Mouse (Mus musculus) megakaryocyte, adult 5-6 weeks (primary cell): ENCODE measurements around the gene Cask. TPM values are rescaled to one million over a fixed set of nuclear protein-coding genes. Genes with fewer than 3 reads are reported as not detected.

Experiments
- ATAC-seq: 2 replicates; pipeline ENCODE4 v1.8.0; 2016; ENCODE audit warnings: mild to moderate bottlenecking, inconsistent platforms; ENCODE audit not compliant: poor library complexity, severe bottlenecking
- total RNA-seq, 2 experiments: library from RNA; stranded (forward) in 1 of 2; stranded (reverse) in 1 of 2; fragments of 153-499, 151-499 nt in 1 of 2; fragments of 221-1000, 200-1000 nt in 1 of 2; gene quantifications; 2 replicates each; pipeline versions ENCODE4 v1.2.3 to v1.2.4; 2015 to 2017

The Cask gene
- total RNA-seq, 2 experiments from 2014 or later: 50.7 to 66.0 TPM

DNA sequence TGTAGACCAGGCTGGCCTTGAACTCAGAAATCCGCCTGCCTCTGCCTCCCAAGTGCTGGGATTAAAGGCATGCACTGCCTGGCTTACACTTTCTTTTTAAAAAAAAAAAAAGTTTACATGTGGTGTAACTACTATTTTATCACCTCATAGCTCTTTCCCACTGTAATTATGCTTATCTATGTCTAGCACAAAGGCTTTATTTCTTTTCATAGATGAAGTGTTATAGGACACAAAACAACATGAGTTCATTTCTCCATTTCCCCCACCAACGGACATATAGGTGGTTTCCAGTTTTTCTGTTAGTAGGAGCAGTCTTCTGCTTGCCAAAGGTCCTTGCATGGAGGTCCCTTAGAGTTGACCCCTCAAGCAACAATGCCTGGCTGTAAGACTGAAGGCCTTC is 199.3 kb downstream of the Cask start:
- ATAC-seq: no peak

DNA sequence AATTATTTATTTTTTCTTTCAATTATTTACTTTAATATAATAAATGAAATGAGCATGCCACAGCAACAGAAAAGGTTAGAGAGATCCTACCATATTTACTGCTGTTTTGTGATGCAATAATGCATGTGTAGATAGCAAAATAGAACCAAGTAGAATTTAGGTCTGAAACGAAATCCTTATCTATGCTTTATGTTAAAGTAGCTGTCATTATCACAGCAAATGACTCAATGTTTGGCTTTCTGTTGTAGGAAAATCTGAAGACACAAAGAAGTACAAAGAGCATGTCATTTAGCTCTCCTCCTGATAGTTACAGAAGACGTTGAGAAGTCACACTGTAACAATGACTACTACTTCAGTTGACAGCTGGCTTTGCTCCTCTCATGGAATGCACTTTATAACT is 212.3 kb downstream of the Cask start:
- no peak for ATAC-seq

DNA sequence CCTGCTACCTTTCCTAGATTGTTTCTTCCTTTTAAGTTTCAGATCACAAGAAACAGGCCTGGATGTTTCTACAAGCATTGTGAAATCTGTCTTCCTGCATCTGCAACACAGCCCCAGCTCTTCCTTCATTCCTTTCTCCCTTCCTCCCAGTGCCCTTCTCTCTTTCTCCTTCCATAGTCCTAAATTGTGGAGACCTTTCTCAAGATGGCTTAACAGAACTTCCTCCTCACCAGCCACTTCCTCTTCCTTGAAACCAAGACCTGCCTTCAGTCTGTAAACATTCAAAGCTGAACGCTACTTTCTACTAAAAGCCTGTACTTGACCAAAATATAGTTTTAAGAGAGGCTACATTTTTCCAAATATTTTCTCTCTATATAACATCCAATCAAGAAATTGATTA is 214.8 kb downstream of the Cask start:
- peak; percentile 90 for ATAC-seq

DNA sequence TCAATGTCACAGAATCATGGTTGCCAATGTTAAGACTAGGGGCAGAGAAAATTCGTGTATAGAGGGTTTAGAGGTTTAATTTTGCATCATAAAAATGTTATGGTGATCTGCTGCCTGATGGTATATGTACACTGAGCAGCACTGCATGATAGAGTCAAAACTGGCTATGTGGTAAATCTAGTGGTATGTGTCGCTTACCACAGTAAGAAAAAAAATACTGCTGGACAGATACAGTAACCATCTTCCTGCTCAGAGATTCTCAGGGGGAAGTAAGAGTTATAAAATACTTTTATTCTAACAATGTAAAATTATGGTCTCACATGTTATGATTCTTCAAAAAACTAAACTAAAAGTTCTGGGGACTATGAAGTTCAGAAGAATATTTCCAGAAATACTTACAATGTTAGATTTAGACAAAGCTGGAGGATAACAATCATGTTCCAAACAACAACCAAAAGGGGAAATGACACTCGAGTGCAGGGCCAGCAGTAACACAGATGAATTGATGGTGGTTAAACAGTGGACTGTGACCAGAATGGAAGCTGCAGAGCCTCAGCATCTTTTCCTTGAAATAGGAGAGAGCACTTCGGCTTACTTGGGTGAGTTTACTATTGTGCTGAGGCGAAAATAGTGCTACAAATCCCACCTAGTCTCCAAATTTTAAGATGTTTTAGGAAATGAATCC is 219.4 kb downstream of the Cask start, which contains the start of gene Gpr34:
Gene Gpr34 (plus strand): TSS at position 491 of the 685 bp plus-strand sequence.
- ATAC-seq: peak; percentile 71

DNA sequence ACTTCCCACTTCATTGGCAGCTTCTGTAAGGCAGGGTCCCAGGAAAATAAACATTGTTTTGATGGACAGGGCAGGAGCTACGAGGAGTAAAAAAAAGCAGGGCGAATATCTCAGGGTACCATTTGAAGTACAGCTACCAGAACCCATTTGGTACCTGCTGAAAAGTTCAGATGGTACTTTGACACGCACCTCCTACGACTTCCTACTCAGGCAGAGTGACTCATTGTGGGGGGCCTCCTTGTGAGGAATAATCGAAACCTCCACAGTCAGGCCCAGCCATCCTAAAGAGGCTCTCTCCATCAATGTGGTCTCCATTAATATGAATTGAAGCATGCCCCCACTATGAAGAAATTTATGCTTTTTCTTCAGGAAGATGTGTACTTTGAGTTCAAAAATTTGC is 228.5 kb downstream of the Cask start:
- no peak for ATAC-seq

DNA sequence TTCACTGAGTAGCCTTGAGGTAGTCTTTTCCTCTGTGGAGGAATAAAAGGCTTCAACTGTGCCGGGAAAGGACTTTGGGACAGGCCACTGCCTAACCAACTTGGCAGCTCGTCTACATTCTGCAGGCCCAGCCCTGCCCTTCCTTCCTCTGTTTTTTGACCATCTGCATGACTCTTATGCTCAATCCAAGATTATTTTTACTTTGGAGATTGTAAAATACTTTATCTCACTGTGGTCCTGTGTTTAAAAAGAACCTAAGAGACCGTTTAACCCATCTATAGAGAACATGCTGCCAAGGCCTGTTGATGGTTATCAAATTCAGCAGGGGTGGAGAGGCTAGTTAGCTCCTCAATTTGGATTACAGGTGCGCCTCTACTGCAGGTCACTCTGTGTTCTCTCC is 229.7 kb downstream of the Cask start:
- ATAC-seq: no peak

DNA sequence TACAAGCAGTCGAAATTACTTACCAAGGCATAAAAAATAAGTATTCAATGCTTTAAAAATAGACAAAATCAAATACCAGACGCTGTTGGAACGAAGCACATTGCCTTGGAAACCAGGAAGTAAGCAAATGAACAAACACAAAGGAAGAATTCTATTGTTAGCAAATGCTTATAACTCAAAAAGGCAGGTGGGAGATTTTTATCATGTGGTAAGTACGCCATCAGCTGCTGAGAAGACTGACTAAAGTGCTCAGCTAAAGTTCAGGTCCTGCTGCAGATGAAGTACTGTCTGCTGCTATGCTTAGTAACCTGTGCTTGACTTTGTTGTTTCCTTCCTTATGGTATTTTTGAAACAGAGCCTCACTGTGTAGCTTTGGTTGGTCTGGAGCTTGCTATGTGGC is 232.7 kb downstream of the Cask start:
- ATAC-seq: no peak

DNA sequence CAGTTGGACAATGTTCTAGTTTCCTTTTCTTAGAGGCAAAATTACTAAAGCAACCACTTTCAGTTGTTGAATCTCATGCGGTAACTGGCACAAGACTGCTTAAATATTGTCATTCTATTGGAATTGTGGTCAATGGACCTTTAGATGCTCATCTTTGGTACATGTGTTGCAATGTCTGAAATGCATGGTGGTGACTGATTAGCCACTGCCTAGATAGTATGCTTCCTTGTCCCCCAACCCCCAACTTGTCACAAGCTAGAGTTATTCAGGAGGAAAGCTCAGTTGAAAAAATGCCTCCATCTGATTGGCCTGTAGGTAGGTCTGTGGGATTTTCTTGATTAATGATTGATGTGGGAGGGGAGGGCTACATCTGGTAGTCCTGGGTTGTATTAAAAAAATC is 233.9 kb downstream of the Cask start:
- 0 out of 2 replicates have a peak, but pooled peaks have one; percentile 30 for ATAC-seq

DNA sequence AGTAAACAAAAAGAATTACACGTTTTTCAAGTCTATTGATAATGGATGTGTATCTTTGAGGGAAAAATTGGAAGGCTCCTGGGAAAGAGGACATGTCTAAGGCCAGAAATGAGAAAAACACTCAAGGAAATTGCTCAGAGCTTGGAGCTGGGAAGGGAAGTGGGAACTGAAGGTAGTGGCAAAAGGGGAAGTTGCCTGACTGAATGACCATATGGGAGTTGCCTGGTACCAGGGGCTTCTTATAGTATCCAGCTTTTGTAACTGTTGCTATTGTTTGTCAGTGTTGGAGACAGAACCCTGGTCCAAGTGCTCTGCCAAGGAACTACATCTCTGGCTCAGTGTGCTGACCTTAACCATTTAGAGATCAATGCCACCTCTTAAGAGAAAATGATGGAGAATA is 234.4 kb downstream of the Cask start:
- peak; percentile 67 for ATAC-seq

DNA sequence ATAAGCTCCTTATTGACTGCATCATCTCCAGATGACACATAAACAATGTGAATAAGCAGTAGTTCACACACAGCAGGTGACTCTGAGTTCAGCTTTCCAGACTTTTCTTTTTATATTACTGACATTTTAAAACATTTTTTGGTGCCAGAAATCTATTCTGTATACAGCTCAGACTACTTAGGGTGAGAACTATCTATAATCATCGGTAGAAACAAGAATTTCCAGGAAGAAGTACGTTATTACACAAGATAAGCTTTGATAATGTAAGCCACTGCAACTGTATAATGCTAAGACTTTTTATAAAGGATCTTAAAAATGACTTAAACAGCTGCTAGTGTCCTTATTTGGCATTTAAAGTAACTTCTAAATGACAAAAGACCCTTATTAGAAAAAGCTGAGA is 239.1 kb downstream of the Cask start:
- no peak for ATAC-seq

DNA sequence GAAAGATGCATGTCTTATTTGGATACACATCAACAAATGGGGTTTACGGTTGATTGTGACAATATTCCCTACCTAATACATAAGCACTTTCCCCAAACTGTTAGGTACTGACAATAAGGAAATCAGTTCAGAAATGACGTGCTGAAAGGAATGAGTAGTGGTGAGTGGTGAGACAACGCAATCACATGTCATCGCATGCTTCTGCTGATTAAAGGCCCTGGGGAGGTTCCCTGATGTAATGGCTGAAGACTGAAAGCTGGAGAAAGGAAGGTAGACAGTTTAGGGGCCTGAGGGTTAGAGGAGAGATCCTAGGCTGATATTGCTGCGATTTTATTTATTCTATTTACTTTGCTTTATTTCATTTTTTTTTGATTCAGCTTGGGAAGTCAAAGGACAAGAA is 240.1 kb downstream of the Cask start:
- ATAC-seq: no peak

DNA sequence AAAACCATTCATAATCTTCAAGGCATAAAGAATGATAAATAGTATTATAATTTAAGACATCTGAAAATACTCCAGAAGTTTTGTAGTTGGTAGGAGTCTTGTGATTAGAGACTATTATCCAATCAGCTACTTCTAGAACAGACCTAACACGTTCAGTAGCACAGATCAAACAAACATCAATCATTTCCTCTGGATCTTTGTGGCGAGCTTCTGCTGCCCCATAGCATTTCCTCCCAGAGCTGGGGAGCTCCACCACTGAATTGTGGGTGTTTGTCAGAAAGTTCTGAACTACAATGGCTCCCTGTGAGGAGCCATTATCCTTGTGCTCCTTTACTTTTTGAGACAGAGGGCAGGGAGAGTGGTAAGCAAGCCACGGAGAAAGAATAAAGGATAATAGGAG is 243.4 kb downstream of the Cask start:
- ATAC-seq: no peak

DNA sequence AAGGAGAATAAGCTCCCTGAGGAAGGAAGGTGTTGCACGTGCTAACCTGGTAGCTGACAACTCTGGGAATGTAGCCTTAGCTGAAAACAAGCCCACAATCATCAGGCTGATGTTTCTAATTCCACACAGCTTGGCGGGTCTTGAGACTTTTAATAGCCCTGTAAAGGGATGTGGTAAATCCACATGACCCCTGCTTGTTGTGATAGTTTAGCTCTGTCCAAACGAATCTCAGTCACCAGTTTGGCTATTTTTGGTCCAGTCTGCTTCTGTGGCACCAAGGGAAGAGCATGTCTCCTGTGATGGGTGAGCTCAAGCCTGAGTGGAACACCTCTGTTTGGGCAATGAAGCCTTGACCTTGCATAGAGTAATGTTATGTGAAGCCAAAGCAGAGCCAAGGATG is 244.4 kb downstream of the Cask start:
- ATAC-seq: no peak

DNA sequence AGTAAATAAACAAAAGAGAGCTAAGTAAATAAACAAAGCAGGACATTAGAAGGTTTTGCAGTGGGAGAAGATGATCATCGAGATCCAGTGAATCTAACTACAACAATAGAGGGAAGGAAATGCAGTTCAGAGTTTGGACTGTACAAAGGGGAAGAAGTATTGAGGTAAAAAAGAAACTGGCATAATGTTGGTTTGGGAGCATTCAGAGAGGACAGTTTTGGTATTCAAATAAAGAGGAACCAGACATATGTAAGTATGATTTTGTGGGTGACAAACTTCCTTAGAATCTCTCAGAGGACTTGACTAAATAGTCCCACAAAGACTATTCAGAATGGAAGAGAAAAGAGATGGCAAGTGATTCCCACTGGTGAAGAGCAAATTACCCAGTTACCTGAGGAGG is 251.2 kb downstream of the Cask start:
- ATAC-seq: peak; percentile 77

DNA sequence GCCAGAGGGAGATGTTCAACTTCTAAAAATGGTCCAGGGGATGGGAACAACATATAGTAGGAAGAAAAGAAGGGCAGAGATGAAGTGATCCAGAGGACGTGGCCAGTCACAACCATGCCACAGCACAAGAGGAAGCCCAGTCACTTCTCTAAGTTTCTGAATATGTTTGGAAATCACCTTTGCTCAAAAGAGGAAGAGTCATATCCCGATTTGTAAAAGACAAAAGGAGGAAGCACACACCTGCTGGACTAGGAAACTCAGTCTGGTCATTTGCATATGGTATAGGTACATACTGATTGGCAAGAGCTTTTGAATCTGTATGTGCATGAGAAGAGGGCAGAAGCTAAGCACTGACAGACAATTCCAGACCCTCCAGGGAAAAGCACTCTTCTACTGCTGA is 251.8 kb downstream of the Cask start:
- peak; percentile 95 for ATAC-seq

DNA sequence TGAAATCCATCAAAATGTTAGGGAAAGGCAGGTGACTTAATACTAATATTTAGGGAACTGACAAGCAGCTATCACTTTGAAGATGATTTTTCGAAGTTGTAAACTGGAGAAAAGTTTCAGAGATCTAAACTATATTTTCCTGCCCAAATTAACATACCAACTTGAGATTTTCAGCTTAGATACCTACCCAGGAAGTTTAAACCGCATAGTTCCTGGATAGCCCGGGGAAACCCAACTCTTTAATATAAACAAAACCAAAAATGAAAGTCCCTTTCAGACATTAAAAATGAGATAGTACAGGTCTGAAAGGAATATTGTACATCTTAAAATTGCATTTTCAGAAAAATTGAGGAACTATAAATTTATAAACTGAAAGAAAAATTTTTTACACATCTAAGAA is 273.5 kb downstream of the Cask start:
- no peak for ATAC-seq

DNA sequence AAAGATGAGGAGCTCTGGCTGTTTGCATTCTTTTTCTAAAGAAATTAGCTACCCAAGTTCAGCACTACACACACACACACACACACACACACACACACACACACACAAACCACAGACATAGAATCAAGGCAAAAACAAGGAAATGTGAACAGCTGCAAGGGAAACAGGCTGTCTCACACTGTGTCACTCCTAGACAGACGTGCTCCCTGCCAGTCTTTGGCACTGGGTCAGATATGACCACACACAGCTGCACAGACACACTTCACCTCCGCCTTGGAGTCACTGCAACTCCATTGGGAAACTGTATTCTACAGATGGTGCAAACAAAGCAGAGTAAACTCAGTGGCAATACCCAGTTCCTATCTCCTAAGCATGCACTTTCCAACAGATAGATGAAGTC is 274.6 kb downstream of the Cask start:
- peak; percentile 43 for ATAC-seq

DNA sequence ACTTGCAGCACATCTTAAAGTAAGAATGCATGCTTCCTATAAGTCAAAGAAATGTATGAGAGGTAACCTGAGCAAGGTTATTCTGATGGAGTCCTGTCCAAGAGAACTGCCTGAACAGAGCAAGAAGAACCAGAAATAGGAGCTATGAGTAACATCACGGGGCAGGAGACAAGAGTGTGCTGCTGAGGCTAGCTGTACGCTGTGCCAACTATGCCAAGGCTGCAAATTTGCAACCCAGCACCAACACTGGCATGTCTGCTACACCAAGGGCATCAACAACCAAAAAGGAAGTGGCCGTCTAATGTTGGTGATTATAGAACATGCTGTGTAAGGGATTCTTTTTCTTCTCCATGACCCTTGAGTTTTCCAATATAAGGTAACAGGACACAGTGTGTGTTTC is 276.3 kb downstream of the Cask start:
- no peak for ATAC-seq

DNA sequence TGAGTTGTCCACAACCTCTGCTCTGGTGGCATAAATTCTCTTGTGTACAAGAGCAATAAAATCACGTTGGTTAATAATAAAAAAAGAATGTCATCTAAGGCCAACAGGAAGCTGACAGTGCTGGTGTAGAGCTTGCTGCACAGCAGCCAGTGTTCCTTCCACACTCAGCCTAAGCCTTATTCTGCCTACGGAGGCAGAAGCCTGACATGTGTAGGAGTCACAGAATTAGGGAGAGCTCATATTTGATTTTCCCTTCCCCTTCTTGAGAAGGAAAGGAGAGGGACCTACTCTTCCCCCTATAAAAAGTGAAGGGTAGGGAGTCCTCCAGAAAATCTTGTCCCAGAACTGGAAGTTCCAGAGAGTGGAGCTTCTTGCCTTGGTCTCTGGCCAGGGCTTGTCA is 276.9 kb downstream of the Cask start:
- ATAC-seq: no peak

DNA sequence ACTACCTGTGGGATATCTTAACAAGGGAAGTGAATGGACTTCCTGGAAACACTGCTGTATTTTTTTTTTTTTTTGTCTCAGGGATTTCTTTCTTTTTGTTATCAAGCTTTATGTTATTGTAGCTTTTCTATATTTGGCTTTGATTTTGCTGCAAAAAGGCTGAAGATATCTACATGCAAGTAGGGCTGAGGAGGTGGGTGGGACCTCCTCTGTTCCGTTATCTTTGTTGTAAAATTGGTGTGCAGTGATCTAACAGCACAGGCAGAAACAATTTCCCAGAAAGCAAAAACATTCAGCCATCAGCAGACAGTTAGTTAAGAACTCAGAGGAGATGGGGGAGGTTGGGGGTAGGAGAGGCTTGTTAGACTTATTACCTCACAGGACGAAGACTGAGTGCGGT is 296.7 kb downstream of the Cask start:
- no peak for ATAC-seq

DNA sequence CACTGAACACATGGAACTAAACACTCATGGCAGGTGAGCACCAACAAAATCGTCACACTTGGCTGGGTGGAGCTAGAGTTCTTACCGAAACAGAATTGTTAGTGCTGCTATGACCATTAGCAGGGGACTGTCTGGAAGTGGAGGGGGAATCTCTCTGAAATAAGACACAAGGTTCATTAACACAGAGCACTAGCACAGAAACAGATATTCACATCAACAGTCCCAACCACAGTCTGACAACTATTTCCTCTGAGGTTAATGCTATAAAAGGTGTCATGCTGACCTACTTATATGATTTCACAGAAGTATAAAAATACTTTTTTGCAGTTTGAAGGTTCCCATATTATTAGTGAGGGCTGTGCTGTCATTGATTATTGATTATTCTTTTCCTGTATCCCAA is 298.9 kb downstream of the Cask start:
- no peak for ATAC-seq

DNA sequence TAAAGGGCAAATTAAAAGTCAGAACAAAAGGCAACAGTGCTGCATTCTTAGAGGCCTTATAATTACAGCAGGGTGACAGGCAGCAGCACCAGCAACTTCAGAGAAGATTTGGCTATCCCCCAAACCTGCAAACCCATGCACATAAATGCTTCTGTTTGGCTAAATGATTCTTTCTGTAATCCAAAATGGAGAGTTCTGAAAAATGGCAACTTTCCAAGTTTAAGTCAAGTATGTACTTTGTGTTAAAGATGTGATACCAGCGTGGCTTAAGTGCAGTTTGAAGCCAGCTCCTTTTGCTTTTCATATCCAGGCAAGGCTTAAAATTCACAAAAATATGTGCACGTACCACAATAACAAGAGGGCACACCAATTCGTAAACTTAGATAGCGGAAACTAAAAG is 299.6 kb downstream of the Cask start:
- no peak for ATAC-seq

DNA sequence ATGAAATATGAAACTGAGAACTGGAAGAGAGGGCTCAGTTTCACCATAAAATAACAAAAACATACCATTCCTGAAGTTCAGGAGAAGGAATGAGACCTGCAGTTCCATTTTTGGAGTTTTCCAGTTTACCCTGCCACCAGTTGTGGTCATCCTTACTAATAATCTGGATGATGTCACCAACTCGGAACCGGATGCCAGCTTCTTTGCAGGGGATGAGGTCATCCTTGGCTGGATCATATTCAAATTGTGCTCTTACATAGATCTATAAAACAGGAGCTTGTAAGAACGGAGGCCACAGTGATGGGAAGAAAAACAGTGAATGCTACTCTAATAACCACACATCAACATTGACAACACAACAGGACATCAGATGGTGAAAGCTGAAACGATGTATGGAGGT is 302.1 kb downstream of the Cask start:
- no peak for ATAC-seq
